Mouse (Mus musculus) midbrain, embryonic 13.5 days (tissue): Measurements from ENCODE around the gene Tctn3. TPM values are rescaled to one million over a fixed set of nuclear protein-coding genes. Genes with fewer than 3 reads are reported as not detected.
A peak's percentile ranks its signal among the peaks of the same experiment; 100 is the strongest.

Source experiments
- ATAC-seq: fragments of 200-750 bp; cut with Nextera tagmentation; 2 replicates; pipeline ENCODE4 v1.8.0; 2017; ENCODE audit warnings: mild to moderate bottlenecking, moderate TSS enrichment, moderate library complexity
- H3K27ac ChIP-seq: fragments of 300-500 bp; sonication (generic); 2 replicates; pipeline ENCODE4 v1.5.1; 2015; ENCODE audit warnings: inconsistent platforms, mild to moderate bottlenecking, moderate library complexity
- H3K27me3 ChIP-seq: fragments of 300-500 bp; sonication (generic); 2 replicates; pipeline ENCODE4 v1.6.1; 2015; ENCODE audit warnings: mild to moderate bottlenecking, inconsistent platforms
- H3K36me3 ChIP-seq: fragments of 300-500 bp; sonication (generic); 2 replicates; pipeline ENCODE4 v1.6.1; 2015; ENCODE audit warnings: mild to moderate bottlenecking, inconsistent platforms
- H3K4me1 ChIP-seq: fragments of 300-500 bp; sonication (generic); replicated peaks from 2 replicates; pipeline ENCODE4 v1.6.1; 2015; ENCODE audit warnings: inconsistent platforms
- H3K4me2 ChIP-seq: fragments of 300-500 bp; sonication (generic); replicated peaks from 2 replicates; pipeline ENCODE4 v1.6.1; 2015; ENCODE audit warnings: moderate library complexity, mild to moderate bottlenecking, inconsistent platforms
- H3K4me3 ChIP-seq: fragments of 300-500 bp; sonication (generic); replicated peaks from 2 replicates; pipeline ENCODE4 v1.5.1; 2015; ENCODE audit warnings: mild to moderate bottlenecking, inconsistent platforms
- H3K9ac ChIP-seq: fragments of 300-500 bp; sonication (generic); replicated peaks from 2 replicates; pipeline ENCODE4 v1.6.1; 2015; ENCODE audit warnings: mild to moderate bottlenecking, inconsistent platforms
- H3K9me3 ChIP-seq: fragments of 300-500 bp; sonication (generic); 2 replicates; pipeline ENCODE4 v1.6.1; 2016; ENCODE audit warnings: mild to moderate bottlenecking, inconsistent platforms
- WGBS: fragments of 180-500 bp; shearing (Covaris S2); methylation state at CpG from one replicate; pipeline ENCODE4 v1.1.7; 2015; 5-methylcytosine and 5-hydroxymethylcytosine counted together
- polyA plus RNA-seq: library from polyadenylated mRNA; unstranded; fragments of >200 nt; fragmentation: Nextera tagmentation; extraction: Ambion mirVana; gene quantifications from 2 replicates; pipeline ENCODE4 v1.2.1, GENCODE M21; 2015

The Tctn3 gene
- 12.1 and 13.6 TPM in 2 replicates for polyA plus RNA-seq

DNA sequence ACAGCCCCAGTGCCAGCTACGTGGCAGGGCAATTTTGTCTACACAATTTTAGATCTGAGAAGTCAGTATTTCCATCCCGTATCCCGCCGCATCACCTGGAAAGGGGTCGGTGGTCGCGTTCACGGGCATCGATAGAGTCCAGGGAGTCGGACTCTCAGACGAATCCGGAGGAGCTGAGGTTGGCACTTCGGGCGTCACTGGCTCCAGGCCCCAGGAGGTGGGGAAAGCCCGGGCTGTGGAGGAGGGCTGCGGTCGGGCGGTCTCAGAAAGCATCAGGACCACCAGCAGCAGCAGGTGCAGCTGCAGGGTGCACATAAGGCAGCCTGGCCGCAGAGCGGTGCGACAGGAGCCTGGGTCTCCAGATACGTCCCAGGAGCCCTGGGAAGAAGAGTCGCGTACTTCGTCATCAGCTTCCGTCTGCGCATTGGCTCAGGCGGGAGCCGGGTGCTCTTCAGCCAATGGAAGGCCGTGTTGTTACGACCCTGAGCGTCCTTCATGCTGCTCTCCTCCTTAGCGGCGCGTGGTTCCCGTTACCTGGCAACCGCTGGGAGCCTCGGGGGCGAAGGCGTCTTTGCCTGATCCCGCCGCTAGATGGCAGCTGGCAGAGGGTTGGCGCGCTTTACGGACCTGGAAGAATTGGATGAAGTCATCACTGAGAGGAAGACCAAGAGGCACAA is at the start of gene Tctn3, which contains the start of gene Entpd1:
TSS of gene Tctn3 (minus strand) at position 404 of the 677 bp plus-strand sequence.
TSS of gene Entpd1 (plus strand) at position 537 of the 677 bp plus-strand sequence.
- H3K4me3 ChIP-seq: peak within 1 kb of the TSS; percentile 79
- no peaks in the 10 kb centered on the region for H3K27me3 ChIP-seq
- peak; percentile 100 for ATAC-seq
- peaks cover 25% of the 10 kb centered on the region for H3K36me3 ChIP-seq
- peaks cover 12% of the 10 kb centered on the region for H3K4me1 ChIP-seq
- peak within 1 kb of the TSS; percentile 77 for H3K9ac ChIP-seq
- H3K4me2 ChIP-seq: peak within 1 kb of the TSS; percentile 86
- 0% methylated on average over 45 of the region's 45 CpGs for WGBS
- peak within 1 kb of the TSS; percentile 54; the same call in 1 of the 2 replicates for H3K27ac ChIP-seq
- H3K9me3 ChIP-seq: no peaks in the 10 kb centered on the region

DNA sequence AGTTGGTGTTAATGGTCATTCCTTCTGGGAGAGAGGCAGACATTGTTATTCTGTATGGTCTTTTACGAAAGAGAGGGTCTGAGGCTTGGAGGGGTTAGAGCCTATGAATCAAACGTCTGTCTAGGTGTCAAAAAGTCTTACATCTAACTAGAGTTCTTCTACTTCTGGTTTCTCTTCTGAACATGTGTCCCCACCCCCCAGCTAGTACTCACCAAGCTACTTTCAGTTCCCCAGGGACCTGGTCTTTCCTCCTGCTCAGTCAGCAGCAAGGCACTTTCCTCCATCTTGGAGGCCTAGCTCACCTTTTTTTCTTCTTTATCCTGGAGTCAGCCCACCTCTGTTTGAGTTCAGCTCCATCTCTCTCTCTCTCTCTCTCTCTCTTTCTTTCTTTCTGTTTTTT is 49.1 kb upstream of the Tctn3 start:
- Histone ChIP-seq H3K27ac (peak overlapping the region; percentile 80), H3K4me2 (peak overlapping the region; percentile 59), H3K4me1 (peaks cover 29% of the 10 kb centered on the region), H3K36me3 (no peaks in the 10 kb centered on the region), H3K9ac (no peak overlapping the region), H3K4me3 (peak overlapping the region; percentile 35), H3K27me3 (no peaks in the 10 kb centered on the region), H3K9me3 (no peaks in the 10 kb centered on the region)
- WGBS: 82% methylated on average over 2 of the region's 2 CpGs
- no peak for ATAC-seq

DNA sequence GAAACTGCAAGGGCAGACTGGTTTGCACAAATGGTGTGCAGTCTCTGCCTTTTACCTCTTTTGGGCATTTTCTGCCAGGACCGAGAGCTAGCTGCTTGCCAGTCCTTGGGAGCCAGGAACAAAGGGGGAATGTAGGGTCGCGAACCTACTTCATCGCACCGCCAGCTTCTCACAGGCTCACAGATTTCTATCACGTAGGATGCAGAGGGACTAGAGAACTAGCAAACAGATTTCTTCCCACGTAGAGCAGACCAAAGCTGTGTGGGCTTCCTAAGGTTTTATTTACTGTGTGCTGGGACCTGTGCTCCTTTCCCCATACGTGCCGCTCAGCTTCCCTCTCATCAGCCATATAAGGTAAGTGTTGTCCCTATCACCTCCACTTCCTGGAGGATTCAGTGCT is 48.5 kb upstream of the Tctn3 start:
- peak overlapping the region; percentile 64 for H3K9ac ChIP-seq
- peak overlapping the region; percentile 80 for H3K27ac ChIP-seq
- ATAC-seq: peak; percentile 26; the same call in 1 of the 2 replicates
- H3K4me2 ChIP-seq: peak overlapping the region; percentile 59
- no peaks in the 10 kb centered on the region for H3K36me3 ChIP-seq
- H3K4me1 ChIP-seq: peaks cover 29% of the 10 kb centered on the region
- 9% methylated on average over 9 of the region's 9 CpGs for WGBS
- H3K27me3 ChIP-seq: no peaks in the 10 kb centered on the region
- H3K4me3 ChIP-seq: peak overlapping the region; percentile 35
- no peaks in the 10 kb centered on the region for H3K9me3 ChIP-seq

DNA sequence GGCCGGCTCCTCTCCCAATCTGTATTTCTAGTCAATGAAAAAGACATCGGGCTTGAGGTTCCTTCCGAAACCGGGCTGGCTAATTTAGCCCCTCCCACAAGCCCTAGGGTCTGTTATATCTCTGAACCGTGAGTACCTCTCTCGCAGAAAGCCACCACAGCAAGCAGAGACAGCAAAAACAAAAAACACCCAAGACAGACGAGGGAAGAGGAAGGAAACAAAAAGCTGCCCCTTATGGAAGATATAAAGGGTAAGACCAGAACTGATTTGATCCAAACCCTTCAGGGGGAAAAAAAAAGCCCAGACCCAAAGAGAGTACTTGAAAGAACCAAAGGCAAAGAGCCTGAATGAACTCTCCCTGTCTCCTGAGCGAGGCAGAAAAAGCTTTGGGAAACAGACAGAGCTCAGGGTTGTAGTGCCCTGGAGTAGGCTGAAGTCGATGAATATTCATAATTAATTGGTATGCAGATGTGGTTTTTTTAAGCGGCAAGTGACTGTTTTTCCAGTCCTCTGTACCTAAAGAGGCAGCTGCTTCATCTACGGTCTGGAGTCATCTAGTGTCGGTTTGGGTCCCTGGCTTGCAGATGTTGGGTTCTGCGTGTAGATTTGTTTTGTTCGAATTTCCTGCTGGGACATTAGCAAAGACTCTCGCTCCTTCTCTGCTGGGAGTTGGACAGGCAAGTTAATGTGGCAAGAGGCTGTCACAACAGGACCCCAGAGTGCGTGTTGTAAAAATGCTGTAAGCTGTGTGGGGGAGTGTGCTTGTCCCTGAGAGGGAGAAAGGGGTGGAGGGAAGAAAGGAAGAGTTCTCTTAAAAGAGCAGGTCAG is 47.8 kb upstream of the Tctn3 start:
- Histone ChIP-seq H3K4me2 (peak overlapping the region; percentile 59), H3K36me3 (no peaks in the 10 kb centered on the region), H3K9me3 (no peaks in the 10 kb centered on the region), H3K9ac (peak overlapping the region; percentile 64), H3K27me3 (no peaks in the 10 kb centered on the region), H3K4me3 (peak overlapping the region; percentile 35), H3K4me1 (peaks cover 29% of the 10 kb centered on the region), H3K27ac (peak overlapping the region; percentile 80)
- ATAC-seq: peak; percentile 84
- under 1% methylated on average over 16 of the region's 16 CpGs for WGBS

DNA sequence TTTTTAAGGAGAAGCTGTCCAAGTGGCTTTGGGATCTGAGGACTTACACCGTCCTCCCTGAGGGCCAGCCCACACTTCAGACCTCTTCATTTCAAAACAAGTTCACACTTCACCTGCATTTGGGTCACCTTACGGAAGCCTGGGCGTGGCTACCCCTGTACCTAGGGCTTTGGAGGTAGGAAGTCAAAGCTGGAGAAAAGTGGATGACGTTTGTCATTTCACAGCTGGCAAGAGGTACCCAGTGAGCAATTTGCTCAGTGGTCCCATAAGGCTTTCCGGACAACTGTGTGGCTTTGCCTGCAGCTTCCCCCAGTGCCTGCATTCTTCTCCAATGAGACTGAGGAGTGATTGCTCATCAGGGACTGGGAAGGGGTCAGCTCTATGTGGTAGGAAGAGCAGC is 46.9 kb upstream of the Tctn3 start:
- H3K36me3 ChIP-seq: no peaks in the 10 kb centered on the region
- H3K27ac ChIP-seq: no peak overlapping the region
- no peaks in the 10 kb centered on the region for H3K27me3 ChIP-seq
- no peaks in the 10 kb centered on the region for H3K9me3 ChIP-seq
- no peak overlapping the region for H3K4me3 ChIP-seq
- 59% methylated on average over 5 of the region's 5 CpGs for WGBS
- H3K9ac ChIP-seq: no peak overlapping the region
- no peak for ATAC-seq
- H3K4me2 ChIP-seq: peak overlapping the region; percentile 59; the same call in 1 of the 2 replicates
- H3K4me1 ChIP-seq: peaks cover 29% of the 10 kb centered on the region

DNA sequence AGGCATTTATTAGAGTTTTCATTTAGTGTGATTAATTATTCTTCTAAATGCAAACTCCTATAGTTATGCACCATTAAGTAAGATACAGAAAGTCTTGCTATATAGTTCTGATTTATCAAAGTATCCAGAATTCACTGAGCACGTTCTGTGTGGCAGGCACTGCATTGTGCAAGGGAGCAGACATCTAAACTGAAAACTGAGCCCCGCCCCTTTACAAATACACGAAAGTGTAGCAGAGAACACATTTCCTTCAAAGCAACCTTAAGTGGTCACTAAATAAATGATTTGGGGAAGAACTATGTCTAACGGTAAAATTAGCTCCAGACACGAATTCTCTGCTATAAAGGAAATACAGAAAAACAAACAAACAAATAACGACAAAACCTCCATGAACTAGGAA is 46.2 kb upstream of the Tctn3 start:
- H3K27ac ChIP-seq: no peak overlapping the region
- no peaks in the 10 kb centered on the region for H3K36me3 ChIP-seq
- H3K27me3 ChIP-seq: no peaks in the 10 kb centered on the region
- ATAC-seq: no peak
- H3K4me3 ChIP-seq: no peak overlapping the region
- WGBS: 77% methylated on average over 6 of the region's 6 CpGs
- H3K9ac ChIP-seq: no peak overlapping the region
- no peak overlapping the region for H3K4me2 ChIP-seq
- no peaks in the 10 kb centered on the region for H3K9me3 ChIP-seq
- peaks cover 24% of the 10 kb centered on the region for H3K4me1 ChIP-seq

DNA sequence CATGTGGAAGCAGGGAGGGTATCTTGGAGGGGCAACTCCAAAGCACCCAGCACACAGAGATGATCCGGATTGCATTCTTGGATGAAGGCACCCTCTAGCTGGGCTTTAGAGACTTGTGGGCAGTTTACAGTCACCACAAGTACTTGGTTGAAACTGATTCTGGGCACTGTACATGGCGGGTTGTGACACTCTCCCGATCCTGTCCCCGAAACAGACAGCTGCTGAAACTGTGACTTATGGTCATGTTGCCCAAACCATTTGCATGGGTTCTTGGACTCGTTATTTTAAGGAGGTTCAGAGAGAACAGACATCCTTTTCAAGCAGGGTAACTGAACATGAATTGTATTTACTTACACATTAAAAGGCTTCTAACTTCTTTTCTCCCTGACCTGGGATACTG is 44.2 kb upstream of the Tctn3 start:
- H3K27ac ChIP-seq: no peak overlapping the region
- H3K4me2 ChIP-seq: no peak overlapping the region
- no peaks in the 10 kb centered on the region for H3K9me3 ChIP-seq
- peaks cover 17% of the 10 kb centered on the region for H3K4me1 ChIP-seq
- H3K36me3 ChIP-seq: no peaks in the 10 kb centered on the region
- H3K27me3 ChIP-seq: no peaks in the 10 kb centered on the region
- H3K4me3 ChIP-seq: no peak overlapping the region
- H3K9ac ChIP-seq: no peak overlapping the region
- no peak for ATAC-seq
- WGBS: 92% methylated on average over 5 of the region's 5 CpGs

DNA sequence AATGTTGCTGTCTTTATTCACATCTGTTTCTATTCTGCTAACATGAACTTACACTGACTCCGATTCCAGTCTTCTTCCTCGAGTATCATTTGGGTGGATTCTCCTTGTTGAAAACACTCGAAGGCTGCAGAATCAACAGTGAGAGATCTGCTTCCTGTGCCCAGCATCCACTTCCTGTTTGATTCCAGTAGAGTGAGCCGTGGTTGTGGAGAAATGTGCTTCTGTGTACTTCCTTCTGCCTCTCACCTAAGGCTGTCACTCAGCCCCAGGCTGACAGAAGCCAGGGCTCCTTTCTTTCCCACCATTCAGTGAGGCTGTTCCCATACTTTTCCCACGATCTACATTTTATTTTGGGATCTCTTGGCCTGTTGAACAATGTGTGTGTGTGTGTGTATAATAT is 38.1 kb upstream of the Tctn3 start:
- ATAC-seq: no peak
- Histone ChIP-seq H3K4me1 (no peaks in the 10 kb centered on the region), H3K4me3 (no peak overlapping the region), H3K27ac (no peak overlapping the region), H3K36me3 (no peaks in the 10 kb centered on the region), H3K27me3 (no peaks in the 10 kb centered on the region), H3K4me2 (no peak overlapping the region), H3K9me3 (no peaks in the 10 kb centered on the region), H3K9ac (no peak overlapping the region)
- WGBS: 79% methylated on average over 5 of the region's 5 CpGs

DNA sequence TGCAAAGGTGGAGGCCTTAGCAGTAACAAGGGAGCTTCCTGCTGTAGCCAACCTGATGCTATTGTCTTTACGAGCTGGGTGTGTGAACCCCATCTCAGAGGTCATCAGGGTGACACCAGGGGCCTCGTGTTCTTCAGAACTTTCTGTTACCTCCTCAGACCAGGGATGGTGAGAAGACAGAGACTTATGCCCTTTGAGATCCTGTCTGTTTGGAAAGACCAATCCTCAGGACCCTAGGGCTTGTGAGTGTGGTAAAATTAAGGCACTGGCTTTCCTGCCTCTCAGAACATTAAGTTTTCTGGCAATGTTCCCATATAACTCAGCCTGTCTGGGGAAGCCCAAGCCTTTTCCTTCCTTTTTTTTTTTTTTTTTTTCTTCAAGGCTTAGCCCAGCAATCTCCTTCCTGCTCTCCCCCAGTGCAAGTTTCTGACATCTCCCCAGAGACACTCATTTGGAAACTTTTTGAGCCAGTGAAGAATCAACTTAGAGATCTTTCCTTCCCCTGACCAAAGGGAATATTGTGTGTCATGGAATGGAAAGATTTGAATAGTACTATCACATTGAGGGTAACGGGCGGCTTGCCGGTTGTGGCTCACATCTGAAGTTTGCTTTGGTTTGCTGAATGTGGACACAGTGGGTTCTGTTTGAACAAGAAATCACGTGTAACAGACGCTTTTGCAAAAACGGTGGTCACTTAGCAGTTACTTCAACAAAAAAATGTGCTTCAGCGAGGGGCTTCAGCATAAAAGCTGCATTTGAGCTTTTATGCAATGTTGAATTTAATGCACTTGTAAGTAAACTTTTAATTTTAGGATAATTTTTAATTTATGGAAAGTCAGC is 35.5 kb upstream of the Tctn3 start:
- no peak overlapping the region for H3K4me2 ChIP-seq
- no peaks in the 10 kb centered on the region for H3K27me3 ChIP-seq
- no peaks in the 10 kb centered on the region for H3K9me3 ChIP-seq
- no peak for ATAC-seq
- no peak overlapping the region for H3K27ac ChIP-seq
- no peak overlapping the region for H3K4me3 ChIP-seq
- no peak overlapping the region for H3K9ac ChIP-seq
- WGBS: 64% methylated on average over 9 of the region's 9 CpGs
- H3K36me3 ChIP-seq: no peaks in the 10 kb centered on the region
- no peaks in the 10 kb centered on the region for H3K4me1 ChIP-seq

DNA sequence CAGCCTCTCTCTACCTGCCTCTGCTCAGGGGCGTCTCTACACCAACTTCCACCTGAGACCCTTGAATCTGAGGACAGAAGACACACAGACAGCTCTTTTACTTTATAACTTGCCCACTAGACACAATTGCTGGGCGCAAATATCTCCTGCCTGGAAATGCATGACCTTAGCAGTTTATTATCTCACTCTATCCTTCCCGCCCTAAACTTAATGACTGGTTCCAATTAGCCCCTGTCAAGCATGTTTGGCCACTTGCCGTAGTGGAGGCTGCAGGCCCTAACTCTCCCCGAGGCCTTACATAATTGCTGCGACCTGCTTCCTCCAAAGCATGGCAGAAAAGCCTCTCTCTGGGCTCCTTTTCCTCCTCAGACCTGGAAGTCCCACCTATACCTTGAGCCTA is 34.3 kb upstream of the Tctn3 start:
- no peaks in the 10 kb centered on the region for H3K36me3 ChIP-seq
- WGBS: 81% methylated on average over 6 of the region's 6 CpGs
- H3K9me3 ChIP-seq: no peaks in the 10 kb centered on the region
- H3K9ac ChIP-seq: no peak overlapping the region
- no peak for ATAC-seq
- H3K27ac ChIP-seq: no peak overlapping the region
- no peak overlapping the region for H3K4me2 ChIP-seq
- H3K4me1 ChIP-seq: no peaks in the 10 kb centered on the region
- H3K27me3 ChIP-seq: no peaks in the 10 kb centered on the region
- H3K4me3 ChIP-seq: no peak overlapping the region

DNA sequence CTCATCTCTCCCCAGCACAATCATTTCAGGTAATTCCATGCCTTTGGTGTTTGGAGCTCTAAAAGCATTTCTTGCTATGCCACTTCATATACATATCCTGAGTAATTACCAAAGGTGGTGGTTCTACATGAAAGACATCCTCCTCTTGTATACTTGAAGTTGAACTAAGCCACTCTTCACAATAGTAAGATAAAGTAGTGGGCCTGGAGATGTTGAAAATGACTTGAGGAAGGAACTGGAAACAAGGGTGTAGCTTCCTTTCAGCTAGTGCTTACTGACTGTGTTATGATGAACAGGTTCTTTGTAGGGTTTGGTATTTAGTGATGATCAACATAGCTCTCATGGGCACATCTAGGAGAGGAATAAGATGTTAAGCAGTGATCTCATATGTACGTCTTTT is 31.8 kb upstream of the Tctn3 start:
- Histone ChIP-seq H3K27me3 (no peaks in the 10 kb centered on the region), H3K27ac (no peak overlapping the region), H3K9ac (no peak overlapping the region), H3K4me1 (no peaks in the 10 kb centered on the region), H3K4me2 (no peak overlapping the region), H3K36me3 (no peaks in the 10 kb centered on the region), H3K4me3 (no peak overlapping the region), H3K9me3 (no peaks in the 10 kb centered on the region)
- ATAC-seq: no peak
- WGBS: 100% methylated on average over 1 of the region's 1 CpGs

DNA sequence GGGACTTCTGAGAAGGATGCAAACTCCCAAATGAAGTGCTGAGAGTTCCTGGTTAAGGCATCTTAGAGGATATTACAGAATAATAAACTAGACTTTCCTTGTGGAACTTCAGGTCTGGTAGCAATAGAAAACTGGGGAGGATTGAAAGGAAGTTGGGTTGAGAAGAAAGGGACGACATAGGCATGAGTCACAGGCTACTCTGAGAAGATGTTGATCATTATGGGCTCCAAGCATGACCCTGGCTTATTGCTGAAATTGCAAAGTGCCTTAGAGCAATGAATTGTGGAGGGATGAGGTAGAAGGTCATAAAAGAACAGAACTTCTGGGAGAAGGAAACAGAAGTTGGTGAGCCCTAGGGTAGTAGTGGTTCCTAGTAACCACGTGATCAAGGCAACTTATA is 28.8 kb upstream of the Tctn3 start:
- no peak for ATAC-seq
- no peak overlapping the region for H3K9ac ChIP-seq
- no peaks in the 10 kb centered on the region for H3K9me3 ChIP-seq
- H3K4me2 ChIP-seq: no peak overlapping the region
- H3K4me3 ChIP-seq: no peak overlapping the region
- no peaks in the 10 kb centered on the region for H3K36me3 ChIP-seq
- H3K4me1 ChIP-seq: no peaks in the 10 kb centered on the region
- H3K27me3 ChIP-seq: no peaks in the 10 kb centered on the region
- H3K27ac ChIP-seq: no peak overlapping the region
- 86% methylated on average over 2 of the region's 2 CpGs for WGBS
